Mouse (Mus musculus) spleen, adult 2 months (tissue): ENCODE results near the gene Rtl5.

ENCODE experiments used
- CTCF ChIP-seq: fragments of 200-500 bp; IDR thresholded peaks from 2 replicates; pipeline ENCODE4 v1.5.1; 2011; ENCODE audit warnings: mild to moderate bottlenecking, inconsistent platforms; ENCODE audit not compliant: insufficient read depth, insufficient read length, insufficient replicate concordance; ENCODE audit errors: extremely low read depth
- POLR2A ChIP-seq: fragments of 200-500 bp; IDR thresholded peaks from 2 replicates; pipeline ENCODE4 v1.6.1; 2011; ENCODE audit warnings: low read depth, low read length, inconsistent platforms

GRCm38 (mm10) chrX:102053371-102053770, 17.7 kb downstream of the Rtl5 start:
- TF ChIP-seq CTCF (no peak), POLR2A (no peak)
